Mouse (Mus musculus) thymus, postnatal 0 days (tissue): ENCODE measurements around the gene Cep63. TPM values are rescaled to one million over a fixed set of nuclear protein-coding genes. Genes with fewer than 3 reads are reported as not detected.

Source experiments
- DNase-seq: peaks from one replicate; pipeline ENCODE4 v3.0.0-alpha.2; 2015; ENCODE audit warnings: low spot score
- polyA plus RNA-seq: library from polyadenylated mRNA; unstranded; fragments of >200 nt; fragmentation: Nextera tagmentation; extraction: Ambion mirVana; gene quantifications from 2 replicates; pipeline ENCODE4 v1.2.1, GENCODE M21; 2015

Cep63 gene
- polyA plus RNA-seq, 1 experiment from 2014 or later: 51.7 TPM

DNA sequence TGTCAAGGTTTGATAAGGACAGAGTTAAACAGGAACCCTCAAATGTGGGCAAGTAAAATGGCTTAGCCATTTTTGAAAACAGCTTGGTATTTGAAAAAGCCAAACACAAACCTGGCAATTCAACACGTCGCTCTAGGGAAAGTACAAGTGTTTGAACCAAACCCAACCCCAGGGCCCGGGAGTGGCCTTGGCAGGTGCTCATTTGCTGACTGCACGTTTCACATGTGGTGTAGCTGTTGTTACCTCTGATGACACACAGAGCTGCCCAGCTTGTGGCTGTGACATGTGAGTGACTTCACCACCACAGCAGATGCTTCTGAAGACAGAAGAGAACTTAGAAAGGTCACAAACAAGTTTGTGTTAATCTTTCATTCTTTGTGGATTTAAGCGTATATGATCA is 53.4 kb downstream of the Cep63 start:
- no peak for DNase-seq

GRCm38 (mm10) chr9:102558463-102558862 is 67.9 kb downstream of the Cep63 start:
- DNase-seq: no peak

DNA sequence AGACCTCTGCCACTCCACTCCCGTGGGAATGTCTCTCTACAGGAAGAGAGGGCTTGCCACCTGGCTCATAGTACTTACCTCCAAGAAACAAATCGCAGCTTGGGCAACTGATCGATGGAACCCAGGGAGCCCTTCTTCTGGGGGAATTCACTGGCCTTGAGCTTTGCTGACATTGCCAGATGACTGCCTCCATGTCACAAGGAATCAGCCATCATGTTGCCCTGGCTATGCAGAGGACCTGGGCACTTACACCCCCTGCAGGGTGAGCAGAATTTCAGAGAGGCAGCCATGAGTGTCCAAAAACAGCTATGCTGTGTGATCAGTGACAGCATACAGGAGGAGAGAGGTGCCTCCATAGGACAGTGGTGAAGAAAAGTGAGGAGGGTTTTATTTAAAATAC is 72.6 kb downstream of the Cep63 start:
- DNase-seq: no peak

DNA sequence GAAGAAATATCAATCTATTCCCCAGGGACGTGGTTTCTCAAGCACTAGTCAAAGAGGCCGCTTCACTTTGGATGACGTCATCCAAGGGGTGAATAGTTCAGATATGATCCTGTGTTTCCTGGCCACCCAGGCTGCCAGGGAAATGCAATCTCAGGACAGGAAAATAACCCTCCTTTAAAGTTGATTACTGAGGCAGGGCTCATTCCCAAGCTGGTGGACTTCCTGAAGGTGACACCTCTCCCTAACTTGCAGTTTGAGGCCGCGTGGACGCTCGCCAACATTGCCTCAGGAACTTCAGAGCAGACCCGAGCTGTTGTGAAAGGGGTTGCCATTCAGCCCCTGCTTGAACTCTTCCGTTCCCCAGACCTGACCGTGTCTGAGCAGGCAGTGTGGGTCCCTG is 74.6 kb downstream of the Cep63 start:
- DNase-seq: no peak

DNA sequence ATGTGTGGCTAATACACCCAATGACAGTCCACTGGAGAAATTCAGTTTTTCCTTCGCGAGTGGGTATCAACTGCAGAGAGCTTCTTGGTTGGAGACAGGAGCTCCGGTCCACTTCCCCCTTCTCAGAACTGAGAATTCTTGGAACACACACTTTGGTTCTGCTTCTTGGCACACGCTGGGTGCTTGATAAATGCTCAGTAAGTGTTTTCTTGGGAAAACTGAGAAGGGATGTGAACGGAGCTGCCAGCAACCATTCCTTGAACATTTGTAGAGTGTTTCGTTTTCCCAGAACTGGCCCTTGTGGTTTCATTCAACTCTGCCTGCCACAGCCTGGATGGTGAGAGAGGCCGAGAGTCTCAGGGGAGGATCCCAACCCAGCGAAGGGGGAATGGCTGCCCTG is 77.1 kb downstream of the Cep63 start:
- DNase-seq: no peak

GRCm38 (mm10) chr9:102547028-102547354 is 79.3 kb downstream of the Cep63 start:
- DNase-seq: no peak

DNA sequence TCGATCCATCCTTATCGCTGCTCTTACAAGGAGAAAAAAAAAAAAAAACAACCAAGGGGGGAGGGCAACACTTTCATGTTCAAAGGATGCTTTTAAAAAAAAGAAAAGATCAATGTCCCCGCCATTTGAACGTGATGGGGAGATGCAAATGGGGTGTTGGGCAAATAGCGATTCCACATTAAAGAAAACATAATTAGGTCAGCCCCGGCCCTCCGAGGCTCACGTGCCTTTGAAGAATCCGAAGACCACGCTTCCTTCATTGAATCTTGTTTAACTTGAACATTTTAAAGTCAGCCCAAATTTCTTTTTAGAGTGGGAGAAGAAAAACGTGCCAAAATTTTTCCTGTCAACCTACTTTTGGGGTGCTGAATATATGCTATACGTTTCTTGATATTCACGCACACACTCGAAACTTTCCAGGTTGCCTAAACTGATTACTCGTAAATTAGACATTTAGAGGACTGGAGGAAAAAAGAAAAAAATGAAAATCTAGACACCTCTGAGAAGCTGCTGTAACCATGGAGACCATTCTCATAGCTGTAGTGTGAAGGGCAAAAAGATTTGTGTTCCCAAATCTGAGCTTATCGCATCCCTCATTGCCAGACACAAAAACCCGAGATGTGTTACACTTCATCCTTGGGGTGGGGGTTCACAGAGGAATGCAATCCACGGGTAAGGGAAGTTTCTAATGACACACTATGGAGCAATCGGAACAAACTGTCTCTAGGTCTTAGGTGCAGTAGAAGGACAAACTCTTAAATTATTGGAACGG is 79.9 kb downstream of the Cep63 start:
- DNase-seq: no peak

GRCm38 (mm10) chr9:102545406-102546255 is 80.7 kb downstream of the Cep63 start:
- DNase-seq: no peak

GRCm38 (mm10) chr9:102544773-102545366 is 81.5 kb downstream of the Cep63 start:
- DNase-seq: peak; percentile 81

DNA sequence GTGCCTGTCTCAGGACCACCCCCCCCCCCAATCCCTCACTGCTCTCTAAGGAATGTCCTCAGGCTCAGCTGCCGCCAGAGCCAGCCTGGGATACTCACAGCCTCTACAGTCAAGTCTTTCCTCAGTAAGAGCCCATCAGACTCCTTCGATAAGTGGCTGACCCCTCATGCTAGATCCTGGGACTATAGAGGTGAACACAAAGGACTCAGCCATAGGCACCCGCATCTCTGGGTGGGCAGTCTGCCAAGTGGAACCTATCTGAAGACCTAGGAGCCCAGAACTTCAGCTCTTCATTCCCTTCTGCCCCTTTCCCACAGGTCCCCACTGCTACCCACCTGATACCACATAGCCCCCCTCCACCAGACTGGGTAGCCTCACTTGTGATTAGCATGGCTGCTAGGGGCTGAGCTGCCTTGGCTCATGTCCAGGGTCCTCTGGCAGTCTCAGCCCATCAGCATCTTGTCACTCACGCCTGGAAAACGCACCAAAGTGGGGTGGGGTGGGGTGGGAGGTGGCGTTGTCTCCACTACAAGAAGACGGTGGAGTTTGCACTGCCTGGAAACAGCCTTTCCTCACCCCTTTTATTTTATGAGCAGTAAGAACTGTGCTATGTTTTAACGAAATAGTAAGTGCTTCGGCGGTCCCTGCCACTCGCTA is 82.1 kb downstream of the Cep63 start:
- no peak for DNase-seq

DNA sequence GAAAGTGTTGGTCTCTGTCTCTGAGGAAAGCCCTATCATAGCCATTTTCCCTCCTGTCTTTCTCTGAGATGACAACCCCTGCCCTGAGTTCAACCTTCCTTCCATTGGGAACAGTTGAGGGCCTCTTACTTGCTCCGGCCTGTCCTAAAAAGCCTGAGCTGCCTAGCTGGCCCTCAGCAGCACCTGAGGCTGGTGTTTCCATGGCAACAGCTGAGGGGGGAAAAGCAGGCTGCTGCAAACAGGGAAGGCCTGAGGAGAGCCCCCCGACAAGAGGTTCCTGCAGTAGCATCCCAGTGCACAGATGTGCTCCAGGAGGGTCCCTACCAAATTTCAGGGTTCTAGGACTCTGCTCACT is 82.6 kb downstream of the Cep63 start:
- DNase-seq: no peak

GRCm38 (mm10) chr9:102542540-102542939 is 83.8 kb downstream of the Cep63 start:
- DNase-seq: no peak

- peak; percentile 50 for DNase-seq
Measured at GRCm38 (mm10) chr9:102541666-102542065, 84.7 kb downstream of the Cep63 start.

GRCm38 (mm10) chr9:102539699-102540098 is 86.6 kb downstream of the Cep63 start:
- DNase-seq: peak; percentile 93

DNA sequence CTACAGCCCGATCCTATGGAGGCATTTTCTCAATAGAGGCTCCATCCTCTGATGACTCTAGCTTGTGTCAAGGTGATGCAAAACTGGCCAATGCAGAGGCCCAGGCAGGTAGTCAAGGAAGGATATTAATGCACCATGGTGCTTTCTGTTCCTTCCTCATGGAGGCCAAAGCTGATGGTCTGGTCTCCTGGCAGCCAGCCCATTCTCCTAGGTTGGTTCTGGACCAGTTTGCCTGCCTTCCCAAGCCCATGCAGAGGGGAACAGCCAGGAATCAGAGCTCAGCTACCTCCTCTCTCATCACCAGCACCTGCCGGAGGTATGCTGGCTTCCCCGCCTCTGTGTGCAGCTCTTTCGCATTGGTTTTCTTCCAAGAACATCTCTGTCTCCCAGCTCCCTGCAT is 89.4 kb downstream of the Cep63 start:
- DNase-seq: no peak

Other genes starting within 250 kb of the Cep63 start
- gene Ky, start 120.8 kb downstream of the Cep63 start, polyA plus RNA-seq: 0.10 and 0.12 TPM in 2 replicates
- gene Anapc13, start 238 bp downstream of the Cep63 start, polyA plus RNA-seq: 181 and 185 TPM in 2 replicates
- 4.9 and 6.4 TPM in 2 replicates for gene Amotl2, start 90.1 kb upstream of the Cep63 start, polyA plus RNA-seq
- gene Ryk, start 208.4 kb upstream of the Cep63 start, polyA plus RNA-seq: 4.6 and 7.1 TPM in 2 replicates